Mouse (Mus musculus) forebrain, postnatal 0 days (tissue): Measurements from ENCODE around the gene Gm37240. TPM values are rescaled to one million over a fixed set of nuclear protein-coding genes. Genes with fewer than 3 reads are reported as not detected.

Experiments used
- ATAC-seq: fragments of 200-750 bp; cut with Nextera tagmentation; 2 replicates; pipeline ENCODE4 v1.8.0; 2017; ENCODE audit warnings: mild to moderate bottlenecking, moderate library complexity
- DNase-seq: peaks from one replicate; pipeline ENCODE4 v3.0.0-alpha.2; 2015
- H3K27ac ChIP-seq: fragments of 300-500 bp; sonication (generic); 2 replicates; pipeline ENCODE4 v1.5.1; 2014; ENCODE audit warnings: low read depth, mild to moderate bottlenecking, antibody characterized with exemption, low read length, moderate library complexity, mixed read lengths
- H3K27me3 ChIP-seq: fragments of 300-500 bp; sonication (generic); 2 replicates; pipeline ENCODE4 v1.6.1; 2014; ENCODE audit warnings: mild to moderate bottlenecking, low read length, mixed read lengths; ENCODE audit not compliant: insufficient read depth
- H3K36me3 ChIP-seq: fragments of 300-500 bp; sonication (generic); 2 replicates; pipeline ENCODE4 v1.6.1; 2014; ENCODE audit warnings: mild to moderate bottlenecking, moderate library complexity; ENCODE audit not compliant: insufficient read depth
- H3K4me1 ChIP-seq: fragments of 300-500 bp; sonication (generic); 2 replicates; pipeline ENCODE4 v1.6.1; 2014; ENCODE audit warnings: antibody characterized with exemption; ENCODE audit not compliant: insufficient read depth
- H3K4me2 ChIP-seq: fragments of 300-500 bp; sonication (generic); 2 replicates; pipeline ENCODE4 v1.6.1; 2014; ENCODE audit warnings: low read depth, mild to moderate bottlenecking, moderate library complexity
- H3K4me3 ChIP-seq: fragments of 300-500 bp; sonication (generic); 2 replicates; pipeline ENCODE4 v1.5.1; 2014; ENCODE audit warnings: low read depth, low read length, mixed read lengths
- H3K9ac ChIP-seq: fragments of 300-500 bp; sonication (generic); 2 replicates; pipeline ENCODE4 v1.6.1; 2014; ENCODE audit warnings: mild to moderate bottlenecking
- H3K9me3 ChIP-seq: fragments of 300-500 bp; sonication (generic); 2 replicates; pipeline ENCODE4 v1.6.1; 2016; ENCODE audit warnings: low read length
- CTCF ChIP-seq: sonication (generic); IDR thresholded peaks from 2 replicates; pipeline ENCODE4 v1.5.1; 2016; ENCODE audit warnings: antibody characterized with exemption, control low read depth, low read depth
- WGBS: fragments of 180-500 bp; shearing (Covaris S2); extraction: QIAGEN DNeasy Blood & Tissue Kit; methylation state at CpG from one replicate; pipeline ENCODE4 v1.1.7; 2014; 5-methylcytosine and 5-hydroxymethylcytosine counted together
- polyA plus RNA-seq: library from polyadenylated mRNA; unstranded; fragments of >200 nt; fragmentation: Nextera tagmentation; extraction: Ambion mirVana; gene quantifications from 2 replicates; pipeline ENCODE4 v1.2.1, GENCODE M21; 2015
- total RNA-seq: library from RNA; depleted of rRNA; stranded (reverse); fragments of >200 nt; gene quantifications from 2 replicates; pipeline ENCODE4 v1.2.3, GENCODE M21; 2014

Gene Gm37240
- total and polyA plus RNA-seq, 2 experiments from 2014 or later = 0.67 to 1.2 TPM

DNA sequence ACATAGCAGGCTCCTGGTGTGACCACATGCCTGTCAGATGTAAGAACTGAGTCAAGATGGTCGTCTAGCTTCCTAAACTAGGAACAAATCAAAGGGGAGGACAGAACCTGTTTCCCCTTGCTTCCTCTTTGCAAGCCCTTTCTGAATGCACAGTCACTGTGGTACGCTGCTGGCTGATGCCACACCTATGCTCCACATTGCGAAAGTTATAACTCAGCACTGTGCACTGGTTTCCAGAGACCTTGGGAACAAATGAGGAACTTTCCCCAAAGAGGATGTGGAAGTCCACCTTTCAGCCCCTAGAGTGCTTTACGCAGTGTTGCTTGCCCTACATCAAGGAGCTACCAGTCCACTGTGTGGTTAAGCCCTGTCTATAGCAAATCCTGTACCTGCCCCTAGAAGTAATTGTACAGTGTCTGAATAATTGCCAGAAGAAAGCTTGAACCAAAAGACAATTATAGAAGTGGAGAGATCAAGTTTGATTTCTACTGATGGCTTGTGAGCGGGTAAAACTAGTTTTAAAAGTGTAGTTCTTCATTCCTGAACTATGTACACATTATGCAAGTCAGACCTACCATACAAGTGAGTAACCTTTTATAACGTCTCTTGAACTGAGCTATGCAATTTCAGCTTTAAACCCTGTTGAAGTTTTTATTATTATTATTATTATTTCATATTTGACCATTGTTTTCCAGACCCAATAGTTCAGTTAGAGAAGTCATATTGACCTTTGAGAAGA lies 1289.2 kb downstream of the Gm37240 start:
- Histone ChIP-seq H3K36me3 (no peaks in the 10 kb centered on the region), H3K4me1 (peaks cover 5% of the 10 kb centered on the region), H3K4me3 (no peak overlapping the region), H3K9me3 (no peaks in the 10 kb centered on the region), H3K27ac (no peak overlapping the region), H3K4me2 (no peak overlapping the region), H3K27me3 (no peaks in the 10 kb centered on the region), H3K9ac (no peak overlapping the region)
- TF ChIP-seq CTCF = no peak
- no peak for DNase-seq
- WGBS = 85% methylated on average over 6 of the region's 6 CpGs
- no peak for ATAC-seq

DNA sequence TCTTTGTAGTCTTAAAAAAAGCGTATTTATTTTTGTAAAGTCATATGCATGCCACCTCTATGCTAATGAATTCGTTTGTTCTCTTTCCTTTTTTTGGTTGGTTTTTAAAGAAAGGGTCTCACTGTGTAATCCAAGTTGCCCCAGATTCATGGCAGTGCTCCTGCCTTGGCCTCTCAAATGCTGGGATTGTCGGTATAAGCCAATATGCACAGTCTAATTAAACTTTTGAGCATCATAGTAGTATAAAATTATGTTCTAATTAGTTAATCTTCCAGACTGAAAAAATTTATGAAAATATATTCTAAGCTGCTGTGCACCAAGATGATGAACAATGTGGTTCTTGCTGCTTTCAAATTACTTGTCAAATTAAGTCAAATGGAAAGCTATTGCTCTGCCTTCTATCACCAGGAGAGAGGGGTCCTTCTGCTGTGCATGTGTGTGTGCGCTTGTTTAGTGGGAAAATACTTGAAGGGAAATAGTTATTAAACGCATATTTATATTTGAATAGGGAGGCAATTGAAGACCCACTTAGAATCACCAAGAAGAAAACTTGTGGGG lies 1291.6 kb downstream of the Gm37240 start:
- no peak for TF ChIP-seq CTCF
- WGBS = 19% methylated on average over 5 of the region's 5 CpGs

DNA sequence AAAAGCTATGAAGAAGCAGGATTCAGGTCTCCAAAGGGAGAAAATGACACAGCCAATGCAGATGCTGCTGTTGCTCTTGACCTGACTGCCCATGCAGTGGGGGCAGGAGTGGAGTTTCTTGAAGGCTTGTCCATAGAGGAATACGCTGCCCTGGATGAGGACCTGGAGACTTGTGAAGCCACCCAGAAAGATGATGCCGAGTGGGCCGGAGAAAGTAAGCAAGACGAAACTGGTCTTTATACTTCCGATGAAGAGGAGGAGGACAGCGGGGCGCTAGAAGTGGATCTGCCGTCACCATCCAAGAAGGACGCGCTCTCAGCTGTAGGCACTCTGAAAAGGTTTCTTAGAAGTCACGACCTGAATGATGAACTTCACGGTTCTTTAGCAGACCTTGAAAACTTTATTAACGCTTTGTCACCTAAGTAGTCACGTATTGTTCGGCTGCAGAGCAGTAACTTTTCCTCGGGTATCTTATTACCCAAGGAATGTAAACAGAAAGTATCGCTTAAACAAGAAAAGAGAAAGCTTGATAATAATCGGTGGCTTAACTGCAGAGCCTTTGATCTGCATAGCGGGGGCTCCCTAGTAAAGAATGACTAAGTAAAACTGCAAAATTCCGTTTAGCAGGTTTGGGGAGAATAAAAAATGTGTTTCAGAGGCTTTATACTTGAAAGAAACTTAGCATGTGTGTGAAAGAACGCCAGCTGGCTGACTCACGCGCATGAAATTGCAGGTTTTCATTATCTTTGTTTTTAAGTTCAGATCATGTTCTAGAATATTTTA lies 1292.2 kb downstream of the Gm37240 start:
- Histone ChIP-seq H3K9me3 (no peaks in the 10 kb centered on the region), H3K4me1 (peaks cover 5% of the 10 kb centered on the region), H3K27me3 (no peaks in the 10 kb centered on the region), H3K36me3 (no peaks in the 10 kb centered on the region), H3K4me2 (peak overlapping the region; percentile 37), H3K9ac (no peak overlapping the region), H3K4me3 (no peak overlapping the region), H3K27ac (no peak overlapping the region)
- WGBS = 10% methylated on average over 23 of the region's 23 CpGs
- DNase-seq = peak; percentile 81
- ATAC-seq = peak; percentile 63
- no peak for TF ChIP-seq CTCF

More for the DNA sequence above, 1291.6 kb downstream of the Gm37240 start:
- no peaks in the 10 kb centered on the region for H3K27me3 ChIP-seq
- H3K36me3 ChIP-seq = no peaks in the 10 kb centered on the region
- peak overlapping the region; percentile 37; the same call in 1 of the 2 replicates for H3K4me2 ChIP-seq
- peaks cover 5% of the 10 kb centered on the region for H3K4me1 ChIP-seq
- H3K4me3 ChIP-seq = no peak overlapping the region
- DNase-seq = peak; percentile 69
- H3K27ac ChIP-seq = peak overlapping the region; percentile 40; the same call in 1 of the 2 replicates
- H3K9me3 ChIP-seq = no peaks in the 10 kb centered on the region
- peak; percentile 89 for ATAC-seq
- no peak overlapping the region for H3K9ac ChIP-seq

DNA sequence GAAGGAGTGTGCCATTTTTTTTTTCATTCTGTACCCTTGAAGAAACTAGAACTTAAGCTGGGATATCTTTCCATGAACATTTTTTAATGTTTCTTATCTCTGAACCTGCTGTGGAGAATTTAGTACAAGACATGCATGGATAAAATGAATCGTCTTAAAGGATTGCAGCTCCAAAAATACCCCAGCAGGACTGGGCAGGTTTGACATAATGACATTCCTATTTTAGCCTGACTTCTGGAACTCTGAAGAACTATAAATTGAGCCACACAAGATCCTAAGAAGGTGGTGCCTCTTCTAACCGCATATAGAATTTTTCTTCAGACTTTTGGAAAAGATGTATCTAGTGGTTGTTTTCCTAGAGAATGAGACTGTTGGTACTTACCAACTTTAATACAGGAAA lies 1294.0 kb downstream of the Gm37240 start, which contains the start of gene Tigd4:
Tigd4 (plus strand) TSS at position 301 of the 400 bp plus-strand sequence.
- no peaks in the 10 kb centered on the region for H3K27me3 ChIP-seq
- DNase-seq = no peak
- no peaks in the 10 kb centered on the region for H3K36me3 ChIP-seq
- 93% methylated on average over 2 of the region's 2 CpGs for WGBS
- no peak within 1 kb of the TSS for H3K4me3 ChIP-seq
- peaks cover 5% of the 10 kb centered on the region for H3K4me1 ChIP-seq
- H3K9ac ChIP-seq = no peak within 1 kb of the TSS
- H3K4me2 ChIP-seq = no peak within 1 kb of the TSS
- TF ChIP-seq CTCF = no peak
- ATAC-seq = no peak
- no peaks in the 10 kb centered on the region for H3K9me3 ChIP-seq
- no peak within 1 kb of the TSS for H3K27ac ChIP-seq

DNA sequence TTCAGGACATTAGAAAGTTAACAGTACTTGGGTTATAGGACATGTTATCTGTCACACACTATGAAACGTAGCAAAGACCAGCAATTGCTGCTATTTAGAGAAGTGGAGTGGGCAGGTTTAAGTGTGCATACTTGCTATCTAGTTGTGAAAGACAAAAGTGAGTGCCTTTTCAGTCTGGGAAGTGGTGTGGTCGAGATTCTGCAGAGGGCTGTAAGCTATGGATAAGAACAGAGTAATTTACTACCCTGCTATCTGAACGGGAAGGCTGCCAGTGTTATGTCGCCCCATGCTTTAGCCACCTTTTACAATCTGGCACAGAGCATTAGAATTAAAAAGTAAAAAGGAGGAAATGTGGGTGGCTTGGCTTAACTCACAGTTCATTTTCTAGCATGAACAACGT lies 1300.6 kb downstream of the Gm37240 start:
- ATAC-seq (no peak), DNase-seq (no peak)
- H3K27ac ChIP-seq = no peak overlapping the region
- 41% methylated on average over 5 of the region's 5 CpGs for WGBS
- H3K4me3 ChIP-seq = no peak overlapping the region
- TF ChIP-seq CTCF = no peak
- H3K27me3 ChIP-seq = no peaks in the 10 kb centered on the region
- H3K9me3 ChIP-seq = no peaks in the 10 kb centered on the region
- peaks cover 4% of the 10 kb centered on the region for H3K4me1 ChIP-seq
- H3K9ac ChIP-seq = no peak overlapping the region
- H3K36me3 ChIP-seq = no peaks in the 10 kb centered on the region
- no peak overlapping the region for H3K4me2 ChIP-seq

DNA sequence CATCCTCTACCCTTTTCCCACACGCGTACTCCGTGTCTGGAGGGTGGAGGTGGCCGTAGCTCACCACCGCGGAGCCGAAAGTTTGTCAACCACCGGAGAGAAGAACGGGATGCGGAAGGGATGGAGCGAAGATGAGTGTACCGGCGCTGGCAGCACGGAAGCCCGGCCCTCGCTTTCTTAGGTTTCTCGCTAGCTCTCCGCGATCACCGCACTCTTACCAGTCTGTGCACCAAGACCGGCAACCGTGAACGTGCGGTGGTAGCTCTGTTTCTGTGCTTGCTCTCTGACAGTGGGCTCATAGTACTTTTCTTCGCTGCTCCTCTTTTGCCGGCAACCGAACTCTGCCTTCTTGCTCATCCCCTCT lies 1304.4 kb downstream of the Gm37240 start:
- H3K9me3 ChIP-seq = no peaks in the 10 kb centered on the region
- peaks cover 8% of the 10 kb centered on the region for H3K4me1 ChIP-seq
- peak overlapping the region; percentile 86 for H3K9ac ChIP-seq
- ATAC-seq (peak; percentile 52), DNase-seq (no peak)
- WGBS = under 1% methylated on average over 27 of the region's 27 CpGs
- TF ChIP-seq CTCF = no peak
- H3K27me3 ChIP-seq = no peaks in the 10 kb centered on the region
- H3K36me3 ChIP-seq = no peaks in the 10 kb centered on the region
- peak overlapping the region; percentile 76 for H3K4me3 ChIP-seq
- peak overlapping the region; percentile 91 for H3K27ac ChIP-seq
- peak overlapping the region; percentile 90 for H3K4me2 ChIP-seq
